Mouse (Mus musculus): Measurements from ENCODE around the gene Folh1.
"Not testable (repeated sequence)": the region's sequence is repeated elsewhere in the genome, so short reads cannot be mapped to it uniquely, and the experiment has no call there.

Folh1 gene

GRCm38 (mm10) chr7:86775617-86776325, at the start of gene Folh1:
Gene Folh1 (minus strand): TSS chr7:86775943.
- DNase-seq (ENCODE audit: low spot score) = no peak

- DNase-seq (ENCODE audit: low spot score) = no peak
Measured at GRCm38 (mm10) chr7:86816466-86816865, 40.7 kb upstream of the Folh1 start.

- not testable (repeated sequence) for DNase-seq (ENCODE audit: low spot score)
Measured at GRCm38 (mm10) chr7:86815716-86816115, 40.0 kb upstream of the Folh1 start.

GRCm38 (mm10) chr7:86815241-86815640, 39.5 kb upstream of the Folh1 start:
- DNase-seq (ENCODE audit: low spot score) = not testable (repeated sequence)

- DNase-seq (ENCODE audit: low spot score) = no peak
Measured at GRCm38 (mm10) chr7:86794727-86795126, 19.0 kb upstream of the Folh1 start, which contains the start of gene Vmn2r77. Gene Vmn2r77 (plus strand): TSS chr7:86795027.

GRCm38 (mm10) chr7:86771621-86772020, 4.1 kb downstream of the Folh1 start:
- no peak for DNase-seq (ENCODE audit: low spot score)

- no peak for DNase-seq (ENCODE audit: low spot score)
Measured at GRCm38 (mm10) chr7:86764628-86765027, 11.1 kb downstream of the Folh1 start.

- DNase-seq (ENCODE audit: low spot score) = no peak
Measured at GRCm38 (mm10) chr7:86760751-86761150, 15.0 kb downstream of the Folh1 start.

- no peak for DNase-seq (ENCODE audit: low spot score)
Measured at GRCm38 (mm10) chr7:86725013-86725412, 50.7 kb downstream of the Folh1 start.

GRCm38 (mm10) chr7:86688030-86688429, 87.7 kb downstream of the Folh1 start, which contains the start of gene Olfr292:
Gene Olfr292 (plus strand): TSS chr7:86688330.
- no peak for DNase-seq (ENCODE audit: low spot score)

All from ovary, postnatal 14 days (tissue).